Mouse (Mus musculus) frontal cortex, postnatal 36 days (tissue): ENCODE measurements around the gene Arid1b.

Source experiments
- DNase-seq, 2 experiments: peaks; one replicate each; pipeline ENCODE4 v3.0.0; 2022; ENCODE audit warnings: low spot score in 2 of 2

Gene Arid1b

DNA sequence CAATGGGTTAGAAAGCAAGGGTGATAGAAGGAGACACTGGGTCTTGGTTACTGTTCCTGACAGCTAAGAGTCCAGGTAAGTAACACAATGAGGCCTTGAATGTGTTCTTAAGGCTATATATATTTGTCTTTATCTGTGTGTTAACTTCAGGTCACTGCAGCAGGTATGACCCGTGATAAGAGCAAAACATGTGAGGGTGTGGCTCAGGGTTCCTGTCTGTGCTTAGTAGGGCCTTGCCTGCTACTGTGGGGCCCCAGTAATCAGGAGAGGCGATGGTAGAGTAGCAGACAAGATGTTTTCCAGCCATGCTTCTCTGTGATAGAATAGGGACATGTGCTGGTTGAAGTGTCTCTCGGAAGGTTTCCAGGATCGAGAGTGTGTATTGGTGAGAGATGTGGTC lies 118.0 kb downstream of the Arid1b start:
- no peak for DNase-seq

DNA sequence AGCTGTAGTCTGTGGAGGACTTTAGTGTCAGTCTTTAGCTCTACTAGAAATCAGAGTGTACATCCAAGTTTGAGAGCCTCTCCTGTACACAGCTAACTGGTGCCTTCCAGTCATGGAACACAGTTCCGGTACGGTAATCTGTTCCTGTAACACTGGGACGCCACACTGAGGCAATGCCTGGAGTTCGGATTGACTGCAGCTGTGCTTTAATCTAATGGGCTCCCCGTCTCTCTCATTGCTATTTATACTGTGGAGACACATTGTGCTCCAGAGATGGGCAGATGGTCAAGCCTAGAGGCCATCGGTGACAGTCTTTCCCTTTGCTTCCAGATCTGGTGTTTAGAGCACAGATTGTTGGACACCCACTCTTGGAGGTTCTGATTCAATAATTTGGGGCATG lies 121.8 kb downstream of the Arid1b start:
- DNase-seq: no peak

DNA sequence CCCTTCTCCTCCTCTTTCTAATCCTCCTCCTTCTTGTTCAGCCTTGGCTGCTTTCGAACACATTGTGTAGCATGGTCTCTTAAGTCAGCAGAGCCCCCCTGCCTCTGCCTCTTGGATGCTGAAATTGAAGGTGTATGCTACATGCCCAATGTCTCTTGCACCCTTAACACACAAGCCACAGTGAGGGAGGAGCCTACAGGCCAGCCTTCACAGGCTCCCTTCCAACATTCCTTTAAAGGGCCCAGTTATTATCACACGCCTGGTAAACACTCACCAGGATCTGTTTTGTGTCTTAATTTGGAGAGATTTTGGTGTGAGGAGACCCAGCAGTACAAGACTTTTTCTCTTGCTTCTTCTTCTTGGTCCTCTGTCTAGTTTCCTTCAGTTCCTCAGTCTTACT lies 122.9 kb downstream of the Arid1b start:
- DNase-seq: no peak

DNA sequence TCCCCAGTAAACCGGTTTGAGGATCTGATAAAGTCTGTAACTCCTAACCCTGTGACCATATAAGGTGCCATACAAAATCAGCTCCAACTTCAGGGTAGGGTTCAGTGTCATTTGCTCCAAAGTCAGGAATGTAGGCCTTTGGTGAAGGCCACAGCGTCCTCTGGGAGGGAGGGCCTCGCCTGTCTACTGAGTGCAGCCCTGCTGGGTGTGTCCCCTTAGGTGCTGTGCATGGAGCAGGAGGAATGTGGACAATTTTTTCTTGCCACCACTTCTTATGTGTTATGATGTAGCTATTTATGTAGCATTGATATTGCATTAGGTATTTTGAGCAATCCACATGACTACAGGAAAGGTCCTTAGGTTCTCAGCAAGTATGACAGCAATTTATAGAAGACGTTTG lies 124.0 kb downstream of the Arid1b start:
- no peak for DNase-seq

DNA sequence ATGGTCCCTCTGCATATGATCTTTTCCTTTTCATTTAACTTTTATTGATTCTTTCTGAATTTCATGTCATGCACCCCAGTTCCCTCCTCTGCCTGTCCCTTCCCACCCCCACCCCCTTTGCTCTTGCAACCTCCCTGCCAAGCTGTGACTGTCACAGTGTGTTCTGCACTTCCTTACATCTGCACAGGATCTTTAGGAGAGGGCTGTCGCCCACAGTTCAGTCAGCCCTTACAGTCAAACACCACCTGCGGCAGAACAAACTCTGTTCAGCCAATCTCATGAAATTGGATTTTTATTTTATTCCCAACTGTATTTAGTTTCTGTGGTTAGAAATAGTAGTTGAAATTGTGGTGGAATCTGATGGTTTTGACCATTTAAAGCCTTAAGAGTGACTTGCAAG lies 130.5 kb downstream of the Arid1b start:
- no peak for DNase-seq

DNA sequence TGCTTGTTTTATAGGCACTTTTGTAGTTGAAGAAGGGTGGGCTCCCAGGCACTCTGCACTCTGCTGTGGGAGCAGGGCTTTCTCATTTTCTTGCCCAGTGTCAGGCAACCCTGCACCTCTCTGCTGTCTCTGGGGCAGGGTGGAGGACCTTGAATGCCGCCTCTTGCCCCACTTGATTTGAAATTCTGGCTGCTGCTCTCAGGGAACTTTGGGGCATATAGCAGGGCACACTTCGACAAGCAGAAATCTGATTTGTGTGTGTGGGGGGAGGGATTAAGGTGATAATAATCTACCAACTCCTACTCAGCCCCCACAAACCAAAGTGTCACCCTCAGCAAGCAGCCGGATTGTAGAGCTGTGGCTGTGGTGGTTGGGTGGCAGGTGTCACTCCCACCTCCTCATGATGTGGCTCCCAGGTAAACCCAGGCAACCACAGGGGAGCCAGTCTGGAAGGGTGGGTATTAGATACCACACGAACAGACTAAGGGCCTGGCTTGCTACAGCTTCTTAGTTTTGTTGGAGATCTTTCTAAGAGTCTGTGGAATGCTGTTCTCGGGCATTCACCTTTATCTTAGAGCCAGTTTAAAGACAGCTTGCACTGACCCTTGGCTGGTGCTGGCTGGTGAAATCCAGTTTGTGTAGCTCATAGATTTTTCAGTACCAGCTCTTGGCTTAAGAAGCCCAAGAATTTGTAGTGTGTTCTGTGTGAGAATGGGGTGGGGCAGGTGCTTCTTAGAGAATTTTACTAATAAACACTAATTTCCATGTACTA lies 131.1 kb downstream of the Arid1b start:
- DNase-seq: no peak

DNA sequence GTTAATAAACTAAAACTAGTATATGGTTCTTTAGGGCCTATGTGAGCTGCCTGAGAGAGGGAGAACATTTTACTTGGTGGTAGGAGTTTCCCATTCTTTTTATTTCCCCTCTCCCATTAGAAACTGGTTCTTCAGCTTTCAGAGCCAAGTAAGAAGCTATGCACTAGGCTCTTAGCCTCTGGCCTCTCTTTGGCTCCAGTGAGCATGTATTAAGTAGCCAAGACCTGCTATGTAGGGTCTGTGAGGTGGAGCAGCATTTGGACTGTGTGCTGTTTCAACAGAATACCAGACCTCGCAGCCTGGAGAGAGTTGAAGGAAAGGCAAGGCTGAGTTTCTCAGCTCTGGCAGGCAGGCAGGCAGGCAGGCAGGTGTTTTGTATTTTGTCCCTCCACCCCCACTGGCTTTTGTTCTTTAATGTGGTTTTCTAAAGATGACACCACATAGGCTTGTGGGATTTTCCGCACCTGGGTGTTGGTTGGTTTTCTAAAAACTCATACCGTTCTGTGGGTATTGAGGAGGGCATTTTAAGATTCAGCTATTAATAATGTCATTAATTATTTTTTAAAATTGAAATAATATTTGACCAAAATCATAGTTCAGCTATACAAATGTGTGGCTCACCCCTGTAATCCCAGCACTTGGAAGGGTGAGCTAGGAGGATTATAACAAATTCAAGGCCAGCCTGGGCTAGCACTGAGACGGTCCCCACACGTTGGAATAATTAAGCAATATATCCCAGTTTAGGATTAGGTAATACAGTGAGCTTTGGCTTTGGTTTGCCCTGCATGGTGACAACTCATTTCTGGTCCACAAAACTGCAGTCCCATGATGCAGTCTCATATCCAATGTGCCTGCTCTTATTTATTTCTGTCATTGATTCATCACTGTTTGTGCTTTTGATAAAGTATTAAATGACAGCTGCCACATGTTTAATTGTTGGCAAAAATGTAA lies 132.0 kb downstream of the Arid1b start:
- DNase-seq: no peak

DNA sequence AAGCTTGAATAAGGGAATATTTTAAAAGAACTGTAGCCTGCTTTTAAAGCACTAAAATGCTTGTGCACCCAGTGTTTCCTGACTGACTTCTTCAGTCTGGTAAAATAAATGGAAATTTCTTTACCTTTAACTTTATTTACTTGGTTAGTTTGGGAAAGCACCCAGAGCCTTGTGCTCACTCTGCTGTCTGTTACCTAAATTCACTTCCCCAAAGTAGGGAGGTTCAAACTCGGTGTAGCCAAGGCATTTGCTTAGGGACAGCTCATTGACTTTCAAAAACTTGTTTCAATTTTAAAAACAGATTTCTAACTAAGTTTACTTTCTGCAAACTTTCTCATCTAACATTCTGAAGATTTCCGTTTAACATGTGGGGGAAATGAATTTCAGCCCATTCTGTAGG lies 135.5 kb downstream of the Arid1b start:
- no peak for DNase-seq

DNA sequence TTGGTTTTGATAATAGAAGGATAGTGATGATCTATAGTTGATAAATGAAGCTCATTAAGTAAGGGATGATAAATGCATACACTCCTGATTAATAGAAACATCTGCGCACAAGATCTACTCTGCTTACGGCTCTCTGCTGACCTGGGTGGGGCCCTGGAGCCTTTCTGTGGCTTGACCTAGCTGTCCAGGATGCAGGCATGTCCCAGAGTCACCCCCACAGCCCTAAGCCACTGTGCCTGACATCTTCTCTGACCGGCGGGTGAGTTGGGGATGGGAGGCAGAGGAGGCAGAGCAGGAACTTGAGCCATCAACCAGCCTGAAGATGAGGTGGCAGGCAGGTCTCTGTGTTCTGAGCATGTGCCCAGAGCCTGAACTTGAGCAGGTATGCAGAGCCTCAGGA lies 136.0 kb downstream of the Arid1b start:
- DNase-seq: no peak

DNA sequence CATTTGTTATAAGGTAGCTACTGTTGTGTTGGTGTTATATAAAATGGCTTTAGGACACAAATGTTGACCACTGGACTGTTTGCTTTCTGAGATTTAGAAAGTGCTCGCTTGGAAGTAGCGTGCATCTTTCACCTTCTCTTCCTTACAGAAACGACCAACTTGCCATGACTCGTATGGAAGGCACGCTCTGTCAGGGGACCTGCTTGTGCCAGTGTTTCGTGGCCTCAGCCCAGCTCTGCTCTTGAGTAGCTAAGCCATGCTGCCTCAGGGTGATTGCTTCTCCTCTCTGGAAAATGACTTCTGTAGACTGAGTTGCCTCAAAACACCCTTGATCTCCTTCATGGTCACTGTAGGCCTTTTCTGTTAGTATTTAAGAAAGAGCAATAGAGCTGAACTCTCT lies 137.6 kb downstream of the Arid1b start:
- no peak for DNase-seq

DNA sequence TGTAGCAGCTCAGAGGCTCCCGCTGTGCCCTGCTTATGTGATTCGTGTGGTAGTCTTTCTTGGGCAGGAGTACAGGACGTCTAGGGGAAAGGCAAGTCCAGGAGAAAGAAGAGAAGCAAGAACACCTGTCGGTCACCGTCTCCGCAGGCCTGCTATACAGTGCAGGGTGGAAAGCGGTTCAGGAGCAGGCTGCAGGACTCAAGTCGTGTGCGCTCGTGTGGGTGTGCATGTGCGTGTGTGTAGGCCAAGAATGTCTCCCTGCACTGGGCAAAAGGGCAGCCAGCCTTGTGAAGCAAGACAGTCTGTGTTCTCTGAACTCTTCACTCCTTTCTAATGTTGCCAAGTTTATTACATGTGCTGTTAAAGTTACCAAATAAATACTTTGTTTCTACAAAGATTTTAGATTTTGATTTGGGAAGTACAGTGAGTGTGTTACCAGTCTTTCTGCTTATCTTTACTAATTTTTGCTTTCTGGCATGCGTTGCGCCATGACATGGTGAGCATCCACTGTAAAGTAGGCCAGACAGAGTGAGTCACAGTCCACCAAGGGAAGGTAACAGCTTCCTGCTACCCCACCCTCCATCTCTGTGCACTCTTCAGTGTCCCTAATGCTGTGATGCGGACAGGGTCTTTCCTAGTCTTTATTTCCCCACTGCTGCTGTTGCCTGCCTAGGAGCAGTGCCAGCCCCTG lies 138.3 kb downstream of the Arid1b start:
- no peak for DNase-seq

DNA sequence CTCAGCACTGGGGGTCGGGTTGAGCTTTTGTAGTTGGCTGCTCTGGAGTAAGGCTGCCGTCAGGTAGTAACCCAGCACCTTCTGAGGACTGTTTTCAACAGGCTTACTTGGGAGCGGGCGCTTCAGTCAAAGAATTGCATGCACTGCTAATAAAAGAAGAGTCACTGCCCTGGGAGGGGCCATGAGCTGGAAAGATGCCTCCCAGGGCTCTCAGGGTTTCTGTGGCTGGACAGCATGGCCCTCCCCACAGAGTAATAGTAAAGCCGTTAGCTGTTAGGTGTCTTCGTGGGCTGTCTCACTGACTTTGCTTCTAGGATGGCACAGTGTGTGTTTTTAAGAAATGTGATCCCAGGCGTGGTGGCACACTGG lies 138.8 kb downstream of the Arid1b start:
- no peak for DNase-seq

DNA sequence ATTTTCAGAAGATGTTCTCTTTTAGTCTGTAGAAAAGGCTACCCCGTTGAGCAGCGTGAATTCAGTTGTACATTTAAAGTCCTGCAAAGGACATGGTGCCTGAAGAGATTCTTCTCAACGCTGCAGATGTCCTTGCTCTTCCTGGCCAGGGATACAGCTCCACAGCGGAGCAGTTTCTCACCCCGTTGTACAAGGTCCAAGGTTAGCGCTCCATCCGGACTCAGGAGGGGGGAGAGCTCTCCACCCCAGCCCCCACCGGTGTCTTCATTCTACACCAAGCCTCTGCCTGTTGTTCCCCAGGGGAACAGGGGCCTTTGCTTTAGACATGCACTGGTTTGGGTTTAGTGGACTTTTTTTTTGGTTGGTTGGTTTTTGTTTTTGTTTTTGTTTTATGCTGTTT lies 139.7 kb downstream of the Arid1b start:
- DNase-seq: no peak

DNA sequence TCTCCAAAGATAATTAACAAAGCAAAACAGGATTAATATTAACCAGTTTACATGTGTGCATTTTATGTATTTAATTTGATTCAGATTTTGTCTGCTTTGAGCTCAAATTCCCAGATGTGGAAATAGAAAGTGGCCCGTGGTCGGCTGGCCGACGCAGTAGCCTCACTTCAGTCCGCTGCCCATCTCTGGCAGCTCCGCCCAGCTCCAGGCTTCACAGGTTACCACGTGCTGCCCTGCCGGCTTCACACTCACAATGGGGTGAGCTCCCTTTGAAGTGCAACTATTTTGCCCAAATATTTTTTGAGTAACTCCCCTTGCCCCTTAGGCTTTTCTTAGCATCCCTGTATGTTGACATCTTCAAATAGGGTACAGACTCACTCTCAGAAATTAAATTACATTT lies 140.1 kb downstream of the Arid1b start:
- DNase-seq: no peak

DNA sequence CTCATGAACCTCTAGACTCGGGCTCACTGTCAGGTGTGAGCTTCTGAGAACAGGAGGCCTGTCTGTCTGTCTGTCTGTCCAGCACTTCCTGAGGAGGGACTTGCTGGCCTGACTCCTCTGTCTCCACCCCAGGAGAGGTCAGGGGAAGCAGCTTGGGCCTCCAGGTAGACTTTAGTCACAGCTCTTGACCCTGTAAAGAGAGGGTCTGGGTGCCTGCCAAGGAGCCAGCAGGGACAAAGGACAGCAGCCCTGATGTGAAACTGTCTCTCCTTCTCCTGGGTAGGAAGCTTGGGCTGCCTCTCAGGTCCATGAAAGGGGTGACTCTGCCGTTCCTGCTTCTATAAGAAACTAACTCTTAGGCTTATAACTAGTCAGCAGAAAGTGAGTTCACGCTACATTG lies 143.8 kb downstream of the Arid1b start:
- no peak for DNase-seq

DNA sequence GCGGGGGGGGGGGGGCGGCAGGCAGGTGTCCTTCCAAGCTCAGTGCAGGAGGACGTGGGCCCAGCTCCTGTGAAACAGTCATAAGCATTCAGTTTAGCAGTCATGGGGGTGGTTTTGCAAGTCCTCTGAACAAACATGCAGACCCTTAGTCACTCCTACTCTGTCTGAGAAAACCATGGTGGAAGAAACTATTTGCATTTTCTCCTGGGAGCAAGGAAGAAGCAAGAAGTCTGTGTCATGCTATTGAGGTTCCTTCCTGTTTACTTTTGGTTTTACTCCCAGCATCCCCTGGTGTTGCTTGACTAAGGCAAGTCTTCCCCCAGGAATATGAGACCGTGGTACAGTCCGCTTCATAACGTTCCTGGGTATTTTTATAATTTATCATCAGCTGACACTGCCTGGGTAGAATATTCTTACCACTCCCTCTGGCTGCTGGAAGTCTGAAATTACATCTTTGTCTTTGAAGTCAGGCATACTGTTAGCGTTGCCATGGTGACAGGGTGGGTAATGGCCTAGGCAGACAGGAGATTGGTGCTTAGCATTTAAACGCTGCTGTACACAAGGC lies 144.6 kb downstream of the Arid1b start:
- peak; percentile 59 to 86 for DNase-seq

DNA sequence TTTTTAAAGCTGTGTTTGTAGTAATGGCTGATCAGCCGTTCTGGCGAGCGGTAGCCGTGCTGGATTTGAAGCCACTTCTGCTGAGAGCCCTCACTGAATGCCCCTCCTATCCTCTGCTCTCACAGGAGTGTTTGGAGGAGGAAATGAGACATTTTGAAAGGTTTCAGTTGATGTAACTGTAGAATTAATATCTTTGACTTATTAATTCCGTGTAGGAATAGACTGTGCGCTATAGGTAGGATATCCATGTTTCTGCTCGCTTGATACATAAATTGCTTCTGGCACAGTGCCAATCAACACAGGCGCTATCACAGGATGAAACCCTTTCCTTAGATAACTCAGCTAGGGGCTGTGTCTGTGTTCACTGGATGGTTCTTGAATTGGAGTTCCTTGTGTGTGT lies 145.4 kb downstream of the Arid1b start:
- DNase-seq: no peak

DNA sequence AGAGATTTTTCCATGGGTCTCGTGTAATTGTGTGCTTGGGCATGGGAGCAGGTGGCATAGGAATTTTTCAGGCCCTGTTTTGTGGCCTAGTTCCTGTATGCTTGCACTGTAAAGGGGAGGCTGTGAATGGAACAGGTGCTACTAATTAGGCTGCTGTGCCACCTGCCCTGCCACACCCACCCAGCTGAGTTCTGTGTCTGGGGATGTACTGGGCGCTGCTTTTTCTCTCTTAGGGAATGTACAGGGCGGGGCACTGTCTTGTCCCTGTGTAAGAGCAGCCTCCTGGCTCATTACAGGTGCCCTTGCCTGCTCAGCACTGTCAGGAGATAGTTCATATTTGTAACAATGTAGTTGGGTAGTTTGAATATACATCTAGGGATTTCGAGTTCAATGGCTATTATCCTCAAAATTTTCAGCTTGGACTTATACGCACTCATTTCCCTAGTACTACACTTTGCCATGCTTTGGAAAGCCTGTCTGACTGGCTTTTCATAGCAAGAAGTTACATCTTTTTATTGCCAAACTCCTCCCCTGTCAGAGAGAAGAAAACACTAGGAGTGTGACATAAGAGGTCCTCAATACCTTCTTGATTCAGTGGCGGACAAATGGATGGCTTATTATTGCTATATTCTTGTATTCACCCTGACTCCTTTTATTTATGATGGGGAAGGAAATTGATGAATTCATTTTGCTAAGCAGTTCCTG lies 149.8 kb downstream of the Arid1b start:
- DNase-seq: no peak

DNA sequence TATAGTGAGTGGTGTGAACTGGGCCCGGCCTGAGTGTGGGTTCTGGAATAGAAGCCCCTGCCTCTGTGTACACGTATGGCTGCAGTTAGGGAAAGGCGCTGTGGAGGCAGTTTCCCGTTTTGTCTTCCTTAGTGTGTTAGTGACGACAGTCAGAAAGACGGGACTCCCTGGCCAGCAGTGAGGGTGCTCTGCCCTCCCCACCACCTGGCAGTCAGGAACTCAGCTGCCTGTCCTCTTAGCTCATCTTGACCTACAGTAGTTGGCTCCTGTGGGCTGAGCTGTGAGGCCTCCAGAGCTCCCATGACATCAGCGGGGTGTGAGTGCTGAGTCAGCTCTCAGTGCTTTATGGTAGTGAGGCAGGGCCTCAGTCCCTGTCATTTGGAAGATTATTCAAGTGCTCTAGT lies 156.5 kb downstream of the Arid1b start:
- no peak for DNase-seq

DNA sequence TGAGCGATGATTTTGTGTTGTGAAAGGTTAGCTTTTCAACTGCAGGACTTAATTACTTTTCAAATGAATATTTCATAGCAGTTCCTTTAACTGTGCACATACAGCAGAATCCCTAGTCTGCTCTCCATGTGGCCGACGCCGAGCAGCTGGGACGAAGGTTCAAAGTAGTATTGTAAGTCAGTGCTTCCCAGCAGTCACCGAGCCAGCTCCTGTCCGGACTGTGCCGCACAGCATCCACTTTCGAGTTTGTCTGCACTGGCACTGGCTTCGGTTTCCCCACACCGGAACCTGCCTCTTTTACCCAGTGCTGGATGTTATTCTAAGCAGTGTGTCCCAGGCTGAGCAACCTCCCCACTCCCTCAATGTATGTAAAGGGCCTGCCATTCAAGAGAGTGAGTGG lies 157.7 kb downstream of the Arid1b start:
- no peak for DNase-seq

DNA sequence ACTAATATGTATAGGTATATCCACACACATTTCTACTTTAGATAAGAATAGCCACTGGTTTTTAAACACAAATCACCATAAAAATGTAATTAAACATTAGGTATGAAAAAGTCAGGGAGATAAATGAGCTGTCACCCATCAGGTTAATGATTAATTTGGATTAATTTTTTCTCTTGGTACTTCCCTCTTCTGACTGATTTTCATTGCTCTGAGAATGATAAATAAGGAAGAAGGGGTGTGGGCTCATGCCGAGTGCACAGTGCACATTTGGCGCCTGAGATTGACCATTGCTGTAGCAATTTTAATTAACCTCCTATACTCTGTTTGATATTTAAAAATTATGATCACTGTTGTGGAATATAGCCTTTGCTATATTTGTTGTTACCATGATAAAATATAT lies 159.3 kb downstream of the Arid1b start:
- DNase-seq: no peak

DNA sequence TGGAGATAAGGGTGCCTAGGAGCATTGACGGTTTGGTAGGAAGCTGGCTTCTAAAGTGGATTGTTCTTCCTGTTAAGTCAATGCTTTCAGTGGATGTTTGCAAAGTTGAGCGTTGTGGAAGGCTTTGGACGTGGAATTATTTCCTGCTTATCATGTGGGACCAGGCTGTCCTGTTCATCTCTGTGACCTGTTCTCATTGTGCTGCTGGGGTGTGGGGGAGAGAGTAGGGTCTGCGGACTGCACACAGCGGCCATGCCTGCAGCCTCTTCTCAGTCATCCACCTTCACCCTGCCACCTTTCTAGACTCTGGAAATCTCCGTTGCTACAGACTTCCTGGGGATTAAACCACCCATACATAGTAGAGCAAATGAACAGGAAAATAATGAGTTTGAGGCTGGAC lies 160.2 kb downstream of the Arid1b start:
- no peak for DNase-seq
